Mouse (Mus musculus): Measurements from ENCODE around the gene Ensa. TPM values are rescaled to one million over a fixed set of nuclear protein-coding genes. Genes with fewer than 3 reads are reported as not detected.

Gene Ensa
- polyA plus RNA-seq, 1 experiment from 2014 or later = 118 TPM

GRCm38 (mm10) chr3:95672861-95673706, 48.3 kb downstream of the Ensa start:
- H3K4me3 ChIP-seq (ENCODE audit: low read length) = no peak overlapping the region
- H3K27ac ChIP-seq (ENCODE audit: low read depth, low read length) = peak overlapping the region; percentile 54; the same call in 1 of the 2 replicates
- no peaks in the 10 kb centered on the region for H3K27me3 ChIP-seq (replicated peaks; ENCODE audit: control insufficient read depth, insufficient read depth, low read length)
- H3K9ac ChIP-seq (ENCODE audit: low read depth, low read length) = no peak overlapping the region; the same call in 1 of the 2 replicates
- H3K36me3 ChIP-seq (ENCODE audit: control insufficient read depth, insufficient read depth, low read length) = peaks cover 5% of the 10 kb centered on the region
- peaks cover 12% of the 10 kb centered on the region for H3K4me1 ChIP-seq (ENCODE audit: control insufficient read depth, insufficient read depth, low read depth, low read length)
- H3K9me3 ChIP-seq (ENCODE audit: control insufficient read depth, low read length) = no peaks in the 10 kb centered on the region
- no peak for ATAC-seq
- 49% methylated on average over 10 of the region's 10 CpGs for WGBS
- no peak overlapping the region for H3K4me2 ChIP-seq (ENCODE audit: low read length)

GRCm38 (mm10) chr3:95673707-95674211, 49.0 kb downstream of the Ensa start:
- no peak overlapping the region for H3K27ac ChIP-seq (ENCODE audit: low read depth, low read length)
- peaks cover 9% of the 10 kb centered on the region for H3K4me1 ChIP-seq (ENCODE audit: control insufficient read depth, insufficient read depth, low read depth, low read length)
- no peak for ATAC-seq
- no peaks in the 10 kb centered on the region for H3K27me3 ChIP-seq (replicated peaks; ENCODE audit: control insufficient read depth, insufficient read depth, low read length)
- H3K4me2 ChIP-seq (ENCODE audit: low read length) = no peak overlapping the region
- H3K9ac ChIP-seq (ENCODE audit: low read depth, low read length) = no peak overlapping the region
- H3K9me3 ChIP-seq (ENCODE audit: control insufficient read depth, low read length) = no peaks in the 10 kb centered on the region
- no peak overlapping the region for H3K4me3 ChIP-seq (ENCODE audit: low read length)
- peaks cover 5% of the 10 kb centered on the region for H3K36me3 ChIP-seq (ENCODE audit: control insufficient read depth, insufficient read depth, low read length)
- WGBS = 30% methylated on average over 11 of the region's 11 CpGs

- no peak overlapping the region; the same call in 1 of the 2 replicates for H3K27ac ChIP-seq (ENCODE audit: low read depth, low read length)
- peak; percentile 37; the same call in 1 of the 2 replicates for ATAC-seq
- 41% methylated on average over 2 of the region's 2 CpGs for WGBS
Measured at GRCm38 (mm10) chr3:95674236-95674635, 49.4 kb downstream of the Ensa start.

GRCm38 (mm10) chr3:95674812-95675211, 50.0 kb downstream of the Ensa start:
- 10% methylated on average over 6 of the region's 6 CpGs for WGBS
- Histone ChIP-seq H3K9ac (ENCODE audit: low read depth, low read length) (no peak overlapping the region), H3K27ac (ENCODE audit: low read depth, low read length) (peak overlapping the region; percentile 11; the same call in 1 of the 2 replicates), H3K4me1 (ENCODE audit: control insufficient read depth, insufficient read depth, low read depth, low read length) (peaks cover 9% of the 10 kb centered on the region), H3K4me2 (ENCODE audit: low read length) (no peak overlapping the region), H3K36me3 (ENCODE audit: control insufficient read depth, insufficient read depth, low read length) (peaks cover 3% of the 10 kb centered on the region; the same call in 1 of the 2 replicates), H3K9me3 (ENCODE audit: control insufficient read depth, low read length) (no peaks in the 10 kb centered on the region), H3K27me3 (replicated peaks; ENCODE audit: control insufficient read depth, insufficient read depth, low read length) (no peaks in the 10 kb centered on the region), H3K4me3 (ENCODE audit: low read length) (no peak overlapping the region)
- ATAC-seq = no peak

More at GRCm38 (mm10) chr3:95674236-95674635, 49.4 kb downstream of the Ensa start:
- no peak overlapping the region for H3K4me2 ChIP-seq (ENCODE audit: low read length)
- peaks cover 9% of the 10 kb centered on the region for H3K4me1 ChIP-seq (ENCODE audit: control insufficient read depth, insufficient read depth, low read depth, low read length)
- H3K36me3 ChIP-seq (ENCODE audit: control insufficient read depth, insufficient read depth, low read length) = peaks cover 5% of the 10 kb centered on the region
- no peak overlapping the region for H3K4me3 ChIP-seq (ENCODE audit: low read length)
- H3K27me3 ChIP-seq (replicated peaks; ENCODE audit: control insufficient read depth, insufficient read depth, low read length) = no peaks in the 10 kb centered on the region
- no peak overlapping the region for H3K9ac ChIP-seq (ENCODE audit: low read depth, low read length)
- no peaks in the 10 kb centered on the region for H3K9me3 ChIP-seq (ENCODE audit: control insufficient read depth, low read length)

- H3K9ac ChIP-seq (ENCODE audit: low read depth, low read length) = no peak overlapping the region
- H3K4me2 ChIP-seq (ENCODE audit: low read length) = no peak overlapping the region; the same call in 1 of the 2 replicates
- H3K9me3 ChIP-seq (ENCODE audit: control insufficient read depth, low read length) = no peaks in the 10 kb centered on the region
- peak; percentile 52 for ATAC-seq
- 25% methylated on average over 8 of the region's 8 CpGs for WGBS
- H3K4me1 ChIP-seq (ENCODE audit: control insufficient read depth, insufficient read depth, low read depth, low read length) = peaks cover 9% of the 10 kb centered on the region
- peak overlapping the region; percentile 17 for H3K27ac ChIP-seq (ENCODE audit: low read depth, low read length)
- H3K4me3 ChIP-seq (ENCODE audit: low read length) = no peak overlapping the region
- peaks cover 3% of the 10 kb centered on the region; the same call in 1 of the 2 replicates for H3K36me3 ChIP-seq (ENCODE audit: control insufficient read depth, insufficient read depth, low read length)
- H3K27me3 ChIP-seq (replicated peaks; ENCODE audit: control insufficient read depth, insufficient read depth, low read length) = no peaks in the 10 kb centered on the region
Measured at GRCm38 (mm10) chr3:95675301-95676092, 50.7 kb downstream of the Ensa start.

- H3K4me1 ChIP-seq (ENCODE audit: control insufficient read depth, insufficient read depth, low read depth, low read length) = peaks cover 9% of the 10 kb centered on the region
- no peak overlapping the region for H3K27ac ChIP-seq (ENCODE audit: low read depth, low read length)
- WGBS = 54% methylated on average over 15 of the region's 15 CpGs
Measured at GRCm38 (mm10) chr3:95676745-95677419, 52.1 kb downstream of the Ensa start.

GRCm38 (mm10) chr3:95677420-95678090, 52.8 kb downstream of the Ensa start:
- H3K4me2 ChIP-seq (ENCODE audit: low read length) = no peak overlapping the region
- no peak for ATAC-seq
- no peaks in the 10 kb centered on the region for H3K9me3 ChIP-seq (ENCODE audit: control insufficient read depth, low read length)
- H3K36me3 ChIP-seq (ENCODE audit: control insufficient read depth, insufficient read depth, low read length) = peaks cover 3% of the 10 kb centered on the region; the same call in 1 of the 2 replicates
- 87% methylated on average over 19 of the region's 19 CpGs for WGBS
- H3K4me1 ChIP-seq (ENCODE audit: control insufficient read depth, insufficient read depth, low read depth, low read length) = peaks cover 9% of the 10 kb centered on the region
- H3K4me3 ChIP-seq (ENCODE audit: low read length) = no peak overlapping the region
- no peaks in the 10 kb centered on the region for H3K27me3 ChIP-seq (replicated peaks; ENCODE audit: control insufficient read depth, insufficient read depth, low read length)
- no peak overlapping the region for H3K9ac ChIP-seq (ENCODE audit: low read depth, low read length)
- H3K27ac ChIP-seq (ENCODE audit: low read depth, low read length) = no peak overlapping the region

More at GRCm38 (mm10) chr3:95676745-95677419, 52.1 kb downstream of the Ensa start:
- H3K4me3 ChIP-seq (ENCODE audit: low read length) = no peak overlapping the region
- H3K36me3 ChIP-seq (ENCODE audit: control insufficient read depth, insufficient read depth, low read length) = peaks cover 3% of the 10 kb centered on the region; the same call in 1 of the 2 replicates
- no peaks in the 10 kb centered on the region for H3K27me3 ChIP-seq (replicated peaks; ENCODE audit: control insufficient read depth, insufficient read depth, low read length)
- no peaks in the 10 kb centered on the region for H3K9me3 ChIP-seq (ENCODE audit: control insufficient read depth, low read length)
- ATAC-seq = no peak
- no peak overlapping the region for H3K9ac ChIP-seq (ENCODE audit: low read depth, low read length)
- H3K4me2 ChIP-seq (ENCODE audit: low read length) = no peak overlapping the region

GRCm38 (mm10) chr3:95679551-95679950, 54.8 kb downstream of the Ensa start:
- H3K4me2 ChIP-seq (ENCODE audit: low read length) = no peak overlapping the region
- no peaks in the 10 kb centered on the region for H3K9me3 ChIP-seq (ENCODE audit: control insufficient read depth, low read length)
- no peak overlapping the region for H3K27ac ChIP-seq (ENCODE audit: low read depth, low read length)
- no peak overlapping the region for H3K9ac ChIP-seq (ENCODE audit: low read depth, low read length)
- no peaks in the 10 kb centered on the region for H3K36me3 ChIP-seq (ENCODE audit: control insufficient read depth, insufficient read depth, low read length)
- WGBS = 97% methylated on average over 8 of the region's 8 CpGs
- no peak for ATAC-seq
- H3K4me1 ChIP-seq (ENCODE audit: control insufficient read depth, insufficient read depth, low read depth, low read length) = peaks cover 6% of the 10 kb centered on the region; the same call in 1 of the 2 replicates
- H3K27me3 ChIP-seq (replicated peaks; ENCODE audit: control insufficient read depth, insufficient read depth, low read length) = no peaks in the 10 kb centered on the region
- no peak overlapping the region for H3K4me3 ChIP-seq (ENCODE audit: low read length)
